Mouse (Mus musculus) hematopoietic stem cell, adult 5-6 weeks (primary cell): ENCODE measurements around the gene Defb7. TPM values are rescaled to one million over a fixed set of nuclear protein-coding genes. Genes with fewer than 3 reads are reported as not detected.

Experiments
- ATAC-seq, 2 experiments: fragments of 125-278 bp in 1 of 2; replicated peaks in 1 of 2; 2 replicates each; pipeline ENCODE4 v1.8.0; 2016 to 2017; ENCODE audit warnings: inconsistent platforms in 2 of 2, mild to moderate bottlenecking in 2 of 2, moderate number of reproducible peaks in 2 of 2, low read depth in 1 of 2, moderate TSS enrichment in 1 of 2; ENCODE audit not compliant: low FRiP score in 2 of 2, poor library complexity in 2 of 2, severe bottlenecking in 2 of 2, insufficient read depth in 1 of 2, low TSS enrichment in 1 of 2
- total RNA-seq: library from RNA; stranded (forward); fragments of 172-1452, 232-1000 nt; gene quantifications from 2 replicates; pipeline ENCODE4 v1.2.3, GENCODE M21; 2017

Defb7 gene
- not detected in 2 replicates for total RNA-seq

- no peak for ATAC-seq
Observed at GRCm38 (mm10) chr8:19494797-19495196, at the start of gene Defb7. Defb7 (plus strand) TSS chr8:19495097.

DNA sequence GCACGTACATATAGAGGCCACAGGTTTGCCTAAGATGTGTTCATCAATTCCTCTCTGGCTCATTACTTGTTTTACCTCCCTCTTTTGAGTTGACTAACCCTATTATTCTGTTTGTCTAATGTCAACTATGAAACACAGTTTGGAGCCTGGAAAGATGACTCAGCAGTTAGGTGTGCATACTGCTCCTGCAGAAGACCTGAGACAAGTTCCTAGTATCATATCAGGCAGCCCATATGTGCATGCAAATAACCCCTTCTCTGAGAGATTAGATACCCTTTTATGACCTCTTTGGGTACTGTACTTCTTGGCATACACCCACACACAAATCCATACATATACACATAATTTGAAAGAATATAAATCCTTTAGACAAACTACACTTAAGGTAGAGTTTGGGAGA, 48.5 kb upstream of the Defb7 start:
- ATAC-seq, result no peak

GRCm38 (mm10) chr8:19461355-19461754, 33.5 kb upstream of the Defb7 start:
- no peak for ATAC-seq

DNA sequence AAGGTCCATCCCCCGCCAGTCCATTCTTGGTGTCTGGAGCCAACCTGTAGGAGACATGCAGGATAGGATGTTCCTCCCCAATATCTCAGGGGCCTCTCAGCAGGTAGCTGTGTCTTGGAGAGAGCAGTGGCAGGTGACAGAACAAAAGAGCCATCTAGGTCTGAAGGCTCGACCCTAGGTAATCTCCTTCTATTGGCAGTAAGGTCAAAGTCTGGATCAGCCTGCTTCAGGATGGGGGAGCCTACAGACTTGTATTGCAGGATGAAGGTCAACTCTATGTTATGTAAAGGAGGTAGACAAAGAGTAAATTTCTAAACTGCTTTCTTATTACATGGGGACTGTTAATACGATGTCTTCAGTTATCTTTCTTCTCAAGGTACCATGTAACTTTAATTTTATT, 25.9 kb upstream of the Defb7 start:
- ATAC-seq, result no peak

DNA sequence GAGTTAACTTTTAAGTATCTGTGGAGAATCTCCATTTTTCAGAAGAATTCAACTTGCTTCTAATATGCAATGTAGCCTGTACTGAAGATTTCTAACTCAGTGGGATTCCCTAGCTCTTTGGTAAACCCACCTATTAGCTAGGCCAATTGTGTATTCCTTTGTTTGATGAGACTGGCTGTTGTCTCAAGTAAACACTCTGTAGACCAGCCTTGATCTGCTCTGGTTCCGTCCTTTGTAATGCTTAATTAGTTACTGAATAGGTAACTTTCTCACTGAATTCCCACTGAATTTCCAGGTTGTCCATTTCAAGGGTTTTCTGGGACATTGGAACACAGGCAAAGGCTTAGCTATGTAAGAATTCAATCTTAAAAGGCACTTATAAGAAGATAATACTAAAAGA, 5.6 kb downstream of the Defb7 start:
- ATAC-seq, result no peak

- ATAC-seq, result no peak
Observed at GRCm38 (mm10) chr8:19535195-19535829, 40.4 kb downstream of the Defb7 start.

- no peak for ATAC-seq
Observed at GRCm38 (mm10) chr8:19540376-19540775, 45.5 kb downstream of the Defb7 start.

Other genes with a start within 250 kb of the Defb7 start
- gene Defb5, start 247.5 kb upstream of the Defb7 start, total RNA-seq, result not detected in 2 replicates
- gene Defb3, start 201.7 kb upstream of the Defb7 start, total RNA-seq, result not detected in 2 replicates
- not detected in 2 replicates for gene Defb8, start 47.5 kb upstream of the Defb7 start, total RNA-seq
- gene 4930467E23Rik, start 234.5 kb downstream of the Defb7 start, total RNA-seq, result 0.25 TPM in 1 of 2 replicates, not detected in the other